Mouse (Mus musculus) erythroblast, embryonic 14.5 days (primary cell): ENCODE data around the gene Prkag1.

ENCODE experiments used
- GATA1 ChIP-seq: IDR thresholded peaks from 2 replicates; pipeline ENCODE4 v1.6.1; 2012; ENCODE audit warnings: low read length, inconsistent platforms, mixed read lengths
- TAL1 ChIP-seq: IDR thresholded peaks from 3 replicates; pipeline ENCODE4 v1.6.1; 2012; ENCODE audit warnings: low read length, inconsistent platforms, mixed read lengths

DNA sequence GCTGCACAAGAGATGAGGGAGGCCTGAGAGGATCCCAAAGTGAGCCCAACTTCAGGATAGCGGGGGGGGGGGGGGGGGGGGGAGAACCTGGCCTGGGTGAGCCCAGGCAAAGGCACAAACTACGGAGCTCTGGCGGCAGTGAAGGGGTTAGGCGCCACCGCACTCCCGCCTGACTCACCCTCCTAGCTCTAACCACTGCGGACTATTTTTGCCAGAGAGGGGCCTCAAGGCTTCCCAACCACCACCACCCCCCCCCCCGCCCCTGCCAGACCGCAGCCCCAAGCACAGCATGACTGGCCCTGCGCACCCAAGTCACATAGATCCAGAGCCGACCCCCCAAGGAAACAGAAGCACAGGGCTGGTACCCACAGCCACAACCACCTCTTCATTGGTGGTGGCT lies 52.5 kb downstream of the Prkag1 start:
- no peak for TF ChIP-seq TAL1
- no peak for TF ChIP-seq GATA1
